Mouse (Mus musculus) left cerebral cortex, postnatal 25 days (tissue): ENCODE measurements at regions not wholly inside any gene's neighbourhood (a gene's known extent, or its start where the extent isn't known, plus 50 kb on each side); places are given as distances from the start of the nearest gene placed in this dataset.

Source experiments
- DNase-seq, 2 experiments: peaks; one replicate each; pipeline ENCODE4 v3.0.0; 2022; ENCODE audit warnings: low spot score in 2 of 2, mixed read lengths in 1 of 2
- intact Hi-C: fragments of 180-260 bp; cut with DNase I; formaldehyde crosslinking; loops from one replicate; pipeline ENCODE4 v1.15.1; 2025

GRCm38 (mm10) chr4:38749281-38749680, 700.8 kb upstream of the 1700009N14Rik start:
- intact Hi-C loops = no loop called here
- peak in 1 of 2 experiments; percentile 36 for DNase-seq

DNA sequence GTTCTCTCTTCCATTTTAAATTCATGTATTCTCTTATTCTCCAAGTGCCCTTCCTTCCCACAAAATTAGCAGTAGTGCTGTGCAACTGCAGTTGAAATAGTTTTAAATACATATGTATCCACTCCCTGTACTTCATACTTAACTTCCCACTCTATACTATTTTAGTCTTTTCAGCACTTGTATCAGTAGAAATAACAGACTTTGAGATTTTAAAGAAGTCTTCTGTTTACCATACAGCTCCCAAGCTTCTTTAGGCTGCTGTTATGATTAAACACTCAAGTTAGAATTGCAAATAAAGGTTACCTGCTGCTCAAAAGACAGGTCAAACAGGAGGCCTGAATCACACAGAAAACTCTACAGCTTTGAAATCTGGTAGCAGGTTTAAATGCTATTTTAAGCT, 665.1 kb upstream of the 1700009N14Rik start:
- intact Hi-C loops = loop anchor here (10.0 kb wide), 1 partner anchor 410 kb away; no protein-coding TSS in a partner anchor
- peak; percentile 12 to 58 for DNase-seq

DNA sequence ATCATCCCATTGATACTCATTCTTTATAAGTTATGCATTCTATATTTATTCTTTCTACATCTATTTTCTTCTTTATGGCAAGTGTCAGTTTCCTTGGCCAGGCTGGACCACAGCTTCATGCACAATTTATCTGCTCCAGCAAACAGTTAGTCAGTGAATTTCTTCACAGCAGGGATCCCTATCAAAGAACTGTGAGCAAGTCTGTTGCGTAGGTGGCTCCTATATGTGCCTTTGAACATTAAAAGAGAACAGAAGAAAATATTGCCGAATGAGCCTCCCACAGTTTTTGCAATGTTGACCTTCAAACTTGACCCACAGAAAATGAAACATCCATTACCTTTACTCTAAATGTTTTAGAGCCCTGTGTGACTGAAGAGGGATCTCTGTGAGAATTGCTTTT, 625.0 kb upstream of the 1700009N14Rik start:
- DNase-seq = peak; percentile 64 to 86
- intact Hi-C loops = no loop called here

DNA sequence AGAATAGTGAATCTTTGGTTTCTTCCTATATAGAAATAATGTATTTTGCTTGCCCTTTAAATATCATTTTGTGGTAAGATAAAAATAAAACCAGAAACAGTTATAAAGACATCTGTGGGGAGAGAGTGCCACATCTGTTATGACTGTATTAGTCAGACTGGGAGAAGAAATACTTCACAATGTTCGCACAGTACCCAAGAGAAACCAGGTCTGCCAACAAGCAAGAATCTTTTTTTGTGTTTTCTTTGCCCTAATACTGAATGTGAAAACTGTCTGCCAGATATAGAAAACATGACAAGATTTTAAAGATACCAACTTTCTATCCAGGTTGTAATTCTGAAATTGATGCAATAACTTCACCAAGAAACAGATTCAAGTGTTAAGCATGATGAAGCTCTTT, 601.8 kb upstream of the 1700009N14Rik start:
- intact Hi-C loops = loop anchor here (5.0 kb wide), 1 partner anchor 344 kb away; no protein-coding TSS in a partner anchor
- peak in 1 of 2 experiments; percentile 54 for DNase-seq

GRCm38 (mm10) chr4:38854349-38854748, 595.7 kb upstream of the 1700009N14Rik start:
- DNase-seq = peak in 1 of 2 experiments; percentile 55

DNA sequence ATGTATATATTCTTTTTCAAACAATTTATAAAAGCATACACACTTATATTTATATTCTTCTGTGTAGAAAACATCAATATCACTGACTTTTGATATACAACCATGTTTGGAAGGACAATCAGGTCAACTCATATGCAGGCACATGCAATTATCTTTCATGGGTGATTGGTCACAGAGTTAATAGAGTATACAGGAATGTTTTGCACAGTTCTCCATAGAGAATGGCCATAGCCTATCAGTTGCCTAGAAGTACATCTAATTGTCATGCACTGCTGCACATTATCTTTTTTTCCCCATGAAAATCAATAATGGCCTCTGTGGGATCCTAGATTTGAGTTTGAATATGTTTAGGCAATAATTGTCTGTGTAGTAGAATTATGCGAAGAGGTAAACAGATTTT, 549.5 kb upstream of the 1700009N14Rik start:
- intact Hi-C loops = no loop called here
- no peak for DNase-seq

More at GRCm38 (mm10) chr4:38854349-38854748, 595.7 kb upstream of the 1700009N14Rik start:
- intact Hi-C loops = loop anchor here (10.0 kb wide), 1 partner anchor 840 kb away; no protein-coding TSS in a partner anchor

DNA sequence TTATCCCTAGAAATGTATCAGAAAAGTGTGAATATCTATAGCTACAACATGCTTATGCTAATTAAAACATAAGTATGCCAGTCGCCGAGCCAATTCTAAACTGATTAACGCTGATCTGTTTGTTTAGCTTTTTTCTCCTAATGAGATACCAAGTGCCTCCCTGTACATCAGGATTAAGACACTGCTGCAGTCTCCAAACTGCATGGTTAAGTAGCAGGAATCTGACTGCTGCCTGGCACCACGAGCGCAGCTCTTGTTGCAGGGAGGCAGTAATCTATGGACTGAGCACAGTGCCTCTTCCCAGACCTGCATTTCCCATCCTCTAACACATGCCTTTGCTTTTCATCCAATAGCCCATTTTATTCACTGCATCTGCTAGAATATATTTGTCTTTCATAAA, 523.3 kb upstream of the 1700009N14Rik start:
- DNase-seq = no peak
- intact Hi-C loops = no loop called here

DNA sequence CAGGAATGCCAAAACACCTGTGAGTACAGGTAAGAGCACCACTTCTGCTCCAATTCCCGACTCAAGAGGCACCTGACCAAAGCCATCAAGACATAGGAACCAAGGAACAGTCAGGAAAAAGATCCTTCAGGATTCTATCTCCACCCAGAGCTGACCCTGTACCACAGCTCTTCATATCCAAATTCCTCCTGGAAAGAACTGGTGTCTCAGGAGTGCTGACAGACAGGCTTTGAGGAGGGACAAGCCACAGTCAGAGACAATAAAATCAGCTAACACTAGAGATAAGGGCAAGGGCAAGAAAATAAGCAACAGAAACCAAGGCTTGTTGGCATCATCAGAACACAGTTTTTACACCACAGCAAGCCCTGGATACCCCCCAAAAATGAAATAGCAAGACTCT, 496.5 kb upstream of the 1700009N14Rik start:
- DNase-seq = no peak
- intact Hi-C loops = no loop called here

- no peak for DNase-seq
- intact Hi-C loops = no loop called here
Measured at GRCm38 (mm10) chr4:38995161-38995560, 454.9 kb upstream of the 1700009N14Rik start.
